In genomic region chr7:144081963-144082362, GRCm38 (mm10) we compare ENCODE assay signal across 7 mouse cellular contexts.
DNase-seq lines count a peak whose midpoint lies in the region; ATAC-seq and TF ChIP-seq lines count a peak whose summit lies in the region.

No protein-coding gene starts in this region.

- H3K36me3 ChIP-seq in lung, embryonic 14.5 days (ENCODE audit: insufficient read depth): no peaks in the 10 kb centered on the region

- H3K27ac ChIP-seq in gastrocnemius, adult 2 months: no peak overlapping the region
- H3K27ac ChIP-seq in lung, embryonic 14.5 days (ENCODE audit: low read depth): no peak overlapping the region

- no peak for TF ChIP-seq CTCF in gastrocnemius, adult 2 months (IDR thresholded peaks at IDR 0.05)
- no peak for TF ChIP-seq CTCF in lung, embryonic 14.5 days (IDR thresholded peaks at IDR 0.05; ENCODE audit: low read depth)

- DNase-seq in gastrocnemius, adult 2 months: peak; percentile 17
- DNase-seq in gastrocnemius, postnatal 14 days: no peak
- peak; percentile 9 for DNase-seq in lung, embryonic 14.5 days
- DNase-seq in lung, postnatal 4 days: no peak
- peak; percentile 57 to 59 for DNase-seq in cerebellum, postnatal 10 days
- peak; percentile 14 for DNase-seq in lung, postnatal 10 days
- no peak for DNase-seq in right cerebral cortex, postnatal 25 days

- ATAC-seq in lung, embryonic 14.5 days (ENCODE audit: insufficient read depth): no peak

- intact Hi-C loops in gastrocnemius, adult 2 months (cut with DNase I): no loop called here
- intact Hi-C loops in gastrocnemius, postnatal 14 days (cut with DNase I; ENCODE audit: low total_unique reads): loop anchor here (10.0 kb wide), 1 partner anchor 343 kb away; no protein-coding TSS in a partner anchor

- H3K9ac ChIP-seq in lung, embryonic 14.5 days: no peak overlapping the region

- no peak overlapping the region for H3K4me2 ChIP-seq in lung, embryonic 14.5 days

- no peaks in the 10 kb centered on the region for H3K4me1 ChIP-seq in lung, embryonic 14.5 days (ENCODE audit: insufficient read depth)

- H3K27me3 ChIP-seq in lung, embryonic 14.5 days (ENCODE audit: insufficient read depth, low read length): no peaks in the 10 kb centered on the region

- 74% methylated on average over 2 of the region's 2 CpGs for WGBS in lung, embryonic 14.5 days

- no peaks in the 10 kb centered on the region for H3K9me3 ChIP-seq in lung, embryonic 14.5 days (ENCODE audit: low read depth, low read length)

- H3K4me3 ChIP-seq in gastrocnemius, adult 2 months: no peak overlapping the region
- no peak overlapping the region for H3K4me3 ChIP-seq in lung, embryonic 14.5 days (ENCODE audit: low read depth, low read length)

Comparison
In these comparisons a context has a peak if more than half of its experiments do, and no peak if none do; other contexts are left out.
1. DNase-seq: peak in gastrocnemius, adult 2 months (single experiment), lung, embryonic 14.5 days (single experiment), cerebellum, postnatal 10 days (2 of 2) and lung, postnatal 10 days (single experiment); none in gastrocnemius, postnatal 14 days (single experiment), lung, postnatal 4 days (0 of 2) and right cerebral cortex, postnatal 25 days (single experiment).